Mouse (Mus musculus) liver, embryonic 14.5 days (tissue): ENCODE measurements around the gene March6.
A peak's percentile ranks its signal among the peaks of the same experiment; 100 is the strongest.

Experiments used
- CTCF ChIP-seq: IDR thresholded peaks from 2 replicates; pipeline ENCODE4 v1.5.1; 2016; ENCODE audit warnings: antibody characterized with exemption, low read depth, control low read depth
- EP300 ChIP-seq: IDR thresholded peaks from 2 replicates; pipeline ENCODE4 v1.6.1; 2016; ENCODE audit warnings: antibody characterized with exemption, low read depth

- TF ChIP-seq CTCF (no peak), EP300 (peak; percentile 82)
These were observed 2.7 kb upstream of the March6 start for GRCm38 (mm10) chr15:31533529-31533928.
